Mouse (Mus musculus) gastrocnemius, postnatal 36 days (tissue): ENCODE data around the gene Olfr1145. TPM values are rescaled to one million over a fixed set of nuclear protein-coding genes. Genes with fewer than 3 reads are reported as not detected.

ENCODE experiments used
- DNase-seq, 2 experiments: peaks; one replicate each; pipeline ENCODE4 v3.0.0; 2022
- intact Hi-C: fragments of 180-260 bp; cut with DNase I; formaldehyde crosslinking; loops from one replicate; pipeline ENCODE4 v1.15.1; 2025
- long read RNA-seq, 2 experiments: library from polyadenylated mRNA; stranded (forward); transcript quantifications; one replicate each; pipeline ENCODE4 v2.0.0; 2021
- total RNA-seq, 2 experiments: library from RNA; stranded (reverse); gene quantifications; 2 replicates each; pipeline ENCODE4 v1.2.3; 2021

Olfr1145 gene
- total RNA-seq: not detected
- long read RNA-seq, experiment 1: 0 reads
- long read RNA-seq, experiment 2: 0 reads

DNA sequence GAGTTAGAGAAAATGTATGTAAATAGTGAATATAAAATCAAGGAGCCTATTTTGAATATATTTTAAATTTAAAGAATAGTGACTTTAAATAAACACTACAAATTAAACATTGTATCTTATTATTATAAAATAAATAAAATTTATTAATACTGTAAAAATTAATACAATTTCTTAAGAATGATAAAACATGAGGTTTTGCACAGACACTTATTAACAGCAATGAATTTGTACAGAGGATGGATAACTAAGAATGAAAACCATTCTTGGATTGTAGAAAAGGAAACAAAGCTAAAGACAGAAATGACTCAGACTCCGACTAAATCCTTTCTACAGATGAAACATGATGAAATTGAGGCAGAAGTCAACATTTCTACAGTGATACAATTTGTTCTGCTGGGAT, at the start of gene Olfr1145:
Olfr1145 (plus strand) TSS at position 301 of the 400 bp plus-strand sequence.
- DNase-seq: no peak
- intact Hi-C loops: no loop called here

DNA sequence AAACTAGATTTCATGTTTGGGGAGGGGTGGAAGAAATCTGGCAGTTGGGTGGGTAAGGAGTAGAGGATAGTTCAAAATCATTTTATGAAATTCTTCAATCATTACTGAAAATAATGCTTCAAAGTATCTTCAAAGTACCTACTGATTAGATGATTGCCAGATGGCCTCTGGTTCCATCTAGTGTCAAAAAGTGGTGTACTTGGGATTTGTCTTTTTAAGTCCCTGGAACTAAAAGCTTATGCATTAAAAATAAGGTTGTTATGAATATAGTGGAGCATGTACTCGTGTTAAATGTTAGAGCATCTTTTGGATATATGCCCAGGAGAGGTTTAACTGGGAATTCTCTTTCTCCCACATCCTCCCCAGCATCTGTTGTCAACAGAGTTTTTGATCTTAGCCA, 33.5 kb upstream of the Olfr1145 start:
- no peak for DNase-seq
- intact Hi-C loops: no loop called here

DNA sequence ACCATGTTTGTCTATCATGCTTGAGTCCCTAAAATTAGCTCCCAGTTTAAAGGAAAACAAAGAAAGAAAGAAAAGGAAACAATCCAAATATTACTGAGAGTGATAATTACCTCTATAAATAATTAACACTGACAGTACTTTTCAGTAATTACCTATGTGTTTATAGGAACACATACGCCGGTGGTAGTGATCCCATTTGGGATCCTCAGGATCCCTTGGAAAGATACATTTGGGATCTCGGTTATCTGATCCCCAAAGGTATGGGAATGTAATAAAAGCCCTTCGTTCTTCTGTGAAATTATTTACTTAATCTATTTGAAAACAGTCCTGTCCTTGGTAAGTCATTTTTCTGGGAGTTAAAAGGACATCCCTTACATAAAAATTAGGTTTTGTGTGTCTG, 30.4 kb upstream of the Olfr1145 start, which contains the start of gene Olfr152:
Olfr152 (plus strand) TSS at position 301 of the 400 bp plus-strand sequence.
- DNase-seq: no peak
- intact Hi-C loops: no loop called here

- intact Hi-C loops: no loop called here
- DNase-seq: no peak
These were observed 9.3 kb upstream of the Olfr1145 start, which contains the start of gene Olfr1143 for GRCm38 (mm10) chr2:87800292-87800691. Gene Olfr1143, plus strand, starts transcription at chr2:87800592.

DNA sequence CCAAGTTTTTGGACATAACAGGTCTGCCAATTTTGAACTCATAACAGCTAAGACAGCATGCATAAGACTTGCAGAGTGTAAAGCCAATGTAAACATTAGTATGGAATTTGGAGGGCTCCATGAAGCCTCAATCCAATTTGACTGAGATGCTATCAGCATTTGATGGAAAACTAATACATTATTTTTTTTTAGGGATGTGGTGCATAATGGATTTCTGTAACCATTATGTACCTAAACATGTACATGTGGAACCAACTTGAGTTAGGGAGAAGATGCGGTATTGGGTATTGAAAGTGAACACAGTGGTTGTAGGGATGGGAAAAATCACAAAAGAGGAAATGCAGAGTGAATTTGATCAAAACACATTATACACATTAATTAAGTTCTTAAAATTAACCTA, 20.6 kb downstream of the Olfr1145 start, which contains the start of gene Olfr1148:
Olfr1148 (plus strand) TSS at position 301 of the 400 bp plus-strand sequence.
- intact Hi-C loops: no loop called here
- no peak for DNase-seq

DNA sequence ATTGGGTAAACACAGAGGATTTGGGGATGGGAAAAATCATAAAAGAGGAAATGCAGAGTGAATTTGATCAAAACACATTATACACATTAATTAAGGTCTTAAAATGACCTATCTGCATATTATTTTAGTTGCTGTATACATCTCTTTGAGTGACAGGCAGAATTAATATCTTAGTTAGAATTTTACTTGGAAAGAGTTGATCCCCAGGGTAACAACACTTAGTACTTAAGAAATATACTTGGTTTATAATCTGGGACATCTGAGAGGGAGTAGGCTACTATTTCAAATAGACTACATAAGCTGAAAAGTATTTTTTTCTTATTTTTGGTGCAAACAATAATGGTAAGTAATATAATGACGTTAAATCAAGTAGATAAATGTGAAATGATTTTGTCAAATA, 34.1 kb downstream of the Olfr1145 start, which contains the start of gene Olfr1150-ps1:
Olfr1150-ps1 (plus strand) TSS at position 301 of the 400 bp plus-strand sequence.
- intact Hi-C loops: no loop called here
- no peak for DNase-seq

GRCm38 (mm10) chr2:87855562-87855961, 45.9 kb downstream of the Olfr1145 start, which contains the start of gene Olfr1151:
Gene Olfr1151, plus strand, starts transcription at chr2:87855862.
- DNase-seq: no peak
- intact Hi-C loops: no loop called here

Other genes starting within 250 kb of the Olfr1145 start
- gene Olfr1129, start 235.9 kb upstream of the Olfr1145 start, total RNA-seq: not detected
- not detected for gene Olfr1130, start 203.6 kb upstream of the Olfr1145 start, total RNA-seq
- gene Olfr1131, start 182.7 kb upstream of the Olfr1145 start, total RNA-seq: not detected
- gene Olfr1132, start 172.3 kb upstream of the Olfr1145 start, total RNA-seq: not detected
- not detected for gene Olfr1133, start 162.4 kb upstream of the Olfr1145 start, total RNA-seq
- gene Olfr1134, start 151.4 kb upstream of the Olfr1145 start, total RNA-seq: not detected
- not detected for gene Olfr1135, start 136.2 kb upstream of the Olfr1145 start, total RNA-seq
- not detected for gene Olfr1136, start 115.9 kb upstream of the Olfr1145 start, total RNA-seq
- gene Olfr1137, start 96.6 kb upstream of the Olfr1145 start, total RNA-seq: not detected
- not detected for gene Olfr1138, start 69.8 kb upstream of the Olfr1145 start, total RNA-seq
- gene Olfr1140, start 66.1 kb upstream of the Olfr1145 start, total RNA-seq: not detected
- not detected for gene Olfr1141, start 55.8 kb upstream of the Olfr1145 start, total RNA-seq
- gene Olfr152, start 30.3 kb upstream of the Olfr1145 start, total RNA-seq: not detected
- not detected for gene Olfr1143, start 9.2 kb upstream of the Olfr1145 start, total RNA-seq
- not detected for gene Olfr1148, start 20.7 kb downstream of the Olfr1145 start, total RNA-seq
- not detected for gene Olfr1150-ps1, start 34.2 kb downstream of the Olfr1145 start, total RNA-seq
- not detected for gene Olfr1151, start 46.0 kb downstream of the Olfr1145 start, total RNA-seq
- gene Olfr1152, start 56.7 kb downstream of the Olfr1145 start, total RNA-seq: not detected
- gene Olfr1153, start 85.1 kb downstream of the Olfr1145 start, total RNA-seq: not detected
- not detected for gene Olfr1154, start 95.3 kb downstream of the Olfr1145 start, total RNA-seq
- not detected for gene Olfr1155, start 135.3 kb downstream of the Olfr1145 start, total RNA-seq
- gene Olfr1156, start 143.3 kb downstream of the Olfr1145 start, total RNA-seq: not detected
- gene Olfr1157, start 158.5 kb downstream of the Olfr1145 start, total RNA-seq: not detected
- gene Olfr74, start 164.8 kb downstream of the Olfr1145 start, total RNA-seq: not detected
- gene Olfr1158, start 180.3 kb downstream of the Olfr1145 start, total RNA-seq: not detected
- gene Olfr1160, start 198.4 kb downstream of the Olfr1145 start, total RNA-seq: not detected
- gene Olfr1161, start 213.0 kb downstream of the Olfr1145 start, total RNA-seq: not detected
- gene Olfr73, start 227.9 kb downstream of the Olfr1145 start, total RNA-seq: not detected
- not detected for gene Olfr1162, start 241.3 kb downstream of the Olfr1145 start, total RNA-seq